ENCODE assay signal across 9 mouse cellular contexts in the genomic region with DNA sequence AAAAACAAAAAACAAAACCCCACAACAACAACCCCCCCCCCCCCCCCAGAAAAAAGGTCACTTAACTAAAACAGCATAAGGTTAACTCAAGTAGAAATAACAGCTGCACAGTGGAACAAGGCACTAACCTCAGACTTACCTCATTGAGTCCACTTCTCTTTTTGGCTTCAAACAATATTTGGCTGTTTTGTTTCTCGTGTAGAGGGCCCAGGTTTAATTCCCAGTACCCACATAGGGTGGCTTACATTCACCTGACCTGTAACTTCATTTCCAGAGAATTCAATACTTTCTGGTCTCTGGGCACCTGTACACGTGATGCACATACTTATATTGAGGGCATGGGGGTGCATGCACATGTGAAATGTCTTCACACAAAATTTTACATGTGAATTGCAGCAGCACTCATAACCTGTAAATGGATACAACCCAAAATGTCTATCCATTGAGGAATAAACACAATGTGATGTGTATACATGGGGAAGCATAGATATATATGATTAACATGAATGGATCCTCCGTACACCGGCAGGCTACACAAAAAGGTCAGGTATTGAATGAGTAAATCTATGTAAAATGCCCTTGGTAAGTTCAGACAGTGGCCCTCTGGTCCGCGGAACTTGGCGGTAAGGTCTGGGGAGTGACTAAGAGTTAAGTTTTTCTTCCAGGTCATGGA. TPM values are rescaled to one million over a fixed set of nuclear protein-coding genes. Genes with fewer than 3 reads are reported as not detected.
DNase-seq lines count a peak whose midpoint lies in the region; ATAC-seq and TF ChIP-seq lines count a peak whose summit lies in the region.
"Had no signal": no experiment of that assay in that cellular context is flagged by ENCODE, and none has a peak within 500 bp of the region (broad histone marks: within the 10 kb centered on the region; RNA-seq: fewer than 3 reads in every experiment).

No protein-coding gene starts in this region.

- no peak for TF ChIP-seq CTCF in kidney, postnatal 0 days (IDR thresholded peaks at IDR 0.05; ENCODE audit: low read depth)
- no peak for TF ChIP-seq CTCF in bone marrow, adult 2 months (IDR thresholded peaks at IDR 0.05; ENCODE audit: control insufficient read depth, insufficient read depth, low read length)

- no peak for ATAC-seq in kidney, postnatal 0 days (replicated peaks; ENCODE audit: low FRiP score, low read depth)
- no peak for ATAC-seq in neural tube, embryonic 13.5 days (ENCODE audit: low read depth)

- peaks cover 8% of the 10 kb centered on the region for H3K4me1 ChIP-seq in kidney, postnatal 0 days (replicated peaks; ENCODE audit: insufficient read depth, low read length)
- peaks cover 5% of the 10 kb centered on the region; the same call in 1 of the 2 replicates for H3K4me1 ChIP-seq in bone marrow, adult 2 months (ENCODE audit: control insufficient read depth, insufficient read depth, low read length)
- H3K4me1 ChIP-seq in neural tube, embryonic 13.5 days (replicated peaks), result peaks cover 60% of the 10 kb centered on the region

- 18% methylated on average over 7 of the region's 7 CpGs for WGBS in kidney, postnatal 0 days
- 35% methylated on average over 7 of the region's 7 CpGs for WGBS in bone marrow, adult 2 months
- WGBS in neural tube, embryonic 13.5 days, result 16% methylated on average over 7 of the region's 7 CpGs

- peaks cover 20% of the 10 kb centered on the region; the same call in 1 of the 2 replicates for H3K36me3 ChIP-seq in kidney, postnatal 0 days (ENCODE audit: insufficient read depth, low read length)
- peaks cover 26% of the 10 kb centered on the region for H3K36me3 ChIP-seq in neural tube, embryonic 13.5 days

- no peak overlapping the region; the same call in 1 of the 2 replicates for H3K4me2 ChIP-seq in kidney, postnatal 0 days (ENCODE audit: low read length)
- H3K4me2 ChIP-seq in neural tube, embryonic 13.5 days, result peak overlapping the region; percentile 87

- no peaks in the 10 kb centered on the region for H3K27me3 ChIP-seq in kidney, postnatal 0 days (ENCODE audit: insufficient read depth, low read length)
- no peaks in the 10 kb centered on the region for H3K27me3 ChIP-seq in neural tube, embryonic 13.5 days

- DNase-seq in kidney, postnatal 0 days (ENCODE audit: low spot score), result no peak
- DNase-seq in kidney, adult 8-10 months, result no peak
- DNase-seq in induced T-regulatory cell, adult 2 months (ENCODE audit: low read depth), result peak; percentile 45
- DNase-seq in adrenal gland, postnatal 14 days, result no peak
- no peak for DNase-seq in ovary, postnatal 14 days (ENCODE audit: low spot score)
- DNase-seq in left cerebral cortex, adult 18-20 months (ENCODE audit: low spot score in 2 of 2), result no peak
- DNase-seq: cerebellum, postnatal 36 days had no signal

- H3K27ac ChIP-seq in kidney, postnatal 0 days, result peak overlapping the region; percentile 96; the same call in 1 of the 2 replicates
- peak overlapping the region; percentile 10; the same call in 1 of the 2 replicates for H3K27ac ChIP-seq in bone marrow, adult 2 months (ENCODE audit: control insufficient read depth, insufficient read depth, low read depth, low read length, poor library complexity)
- no peak overlapping the region for H3K27ac ChIP-seq in neural tube, embryonic 13.5 days (replicated peaks)

- no peak for TF ChIP-seq POLR2A in bone marrow, adult 2 months (IDR thresholded peaks at IDR 0.05; ENCODE audit: borderline replicate concordance, control insufficient read depth, low read depth, low read length)

- H3K9ac ChIP-seq in kidney, postnatal 0 days (ENCODE audit: low read depth, low read length), result no peak overlapping the region
- H3K9ac ChIP-seq in neural tube, embryonic 13.5 days, result no peak overlapping the region

- H3K9me3 ChIP-seq in kidney, postnatal 0 days (replicated peaks; ENCODE audit: low read length), result no peaks in the 10 kb centered on the region
- no peaks in the 10 kb centered on the region for H3K9me3 ChIP-seq in neural tube, embryonic 13.5 days

- H3K4me3 ChIP-seq in kidney, postnatal 0 days (replicated peaks; ENCODE audit: low read depth, low read length), result no peak overlapping the region
- H3K4me3 ChIP-seq in bone marrow, adult 2 months (replicated peaks; ENCODE audit: control insufficient read depth, low read depth, low read length), result no peak overlapping the region
- no peak overlapping the region; the same call in 1 of the 2 replicates for H3K4me3 ChIP-seq in neural tube, embryonic 13.5 days

RNA-seq across cellular contexts. Expression of a gene that starts 4.2 kb away (rescaled TPM):
- 8.6 and 9.0 TPM in 2 replicates for polyA plus RNA-seq in kidney, postnatal 0 days (2015; fragmentation: Nextera tagmentation; extraction: Ambion mirVana)
- 2.3 and 4.1 TPM in 2 replicates for polyA plus RNA-seq in bone marrow, adult 2 months (2011; ENCODE audit: insufficient read depth, insufficient read length, low replicate concordance, missing spikeins)
- polyA plus RNA-seq in neural tube, embryonic 13.5 days (2015; fragmentation: Nextera tagmentation; extraction: Ambion mirVana), result 23.9 and 27.3 TPM in 2 replicates
- total RNA-seq in adrenal gland, postnatal 14 days (2021), result 14.1 and 17.2 TPM in 2 replicates
- 10 to 100 TPM; 38.7 to 44.6 TPM for total RNA-seq in left cerebral cortex, adult 18-20 months (2021)

RNA-seq across cellular contexts. Expression of a gene that starts 4.3 kb away (rescaled TPM):
- polyA plus RNA-seq in kidney, postnatal 0 days (2015; fragmentation: Nextera tagmentation; extraction: Ambion mirVana), result 173 and 195 TPM in 2 replicates
- polyA plus RNA-seq in bone marrow, adult 2 months (2011; ENCODE audit: insufficient read depth, insufficient read length, low replicate concordance, missing spikeins), result 32.7 and 113 TPM in 2 replicates
- 102 and 106 TPM in 2 replicates for polyA plus RNA-seq in neural tube, embryonic 13.5 days (2015; fragmentation: Nextera tagmentation; extraction: Ambion mirVana)
- total RNA-seq in adrenal gland, postnatal 14 days (2021), result 155 and 192 TPM in 2 replicates
- total RNA-seq in left cerebral cortex, adult 18-20 months (2021), result 100 to 1,000 TPM; 114 to 120 TPM

RNA-seq across cellular contexts. Expression of a gene that starts 16.2 kb away (rescaled TPM):
- 36.8 and 37.1 TPM in 2 replicates for polyA plus RNA-seq in kidney, postnatal 0 days (2015; fragmentation: Nextera tagmentation; extraction: Ambion mirVana)
- 6.4 and 6.7 TPM in 2 replicates for polyA plus RNA-seq in bone marrow, adult 2 months (2011; ENCODE audit: insufficient read depth, insufficient read length, low replicate concordance, missing spikeins)
- polyA plus RNA-seq in neural tube, embryonic 13.5 days (2015; fragmentation: Nextera tagmentation; extraction: Ambion mirVana), result 23.4 and 26.4 TPM in 2 replicates
- total RNA-seq in adrenal gland, postnatal 14 days (2021), result 18.3 and 20.8 TPM in 2 replicates
- 10 to 100 TPM; 24.0 to 26.1 TPM for total RNA-seq in left cerebral cortex, adult 18-20 months (2021)
